Comparison of ENCODE assay signal across 8 mouse cellular contexts in the genomic region with DNA sequence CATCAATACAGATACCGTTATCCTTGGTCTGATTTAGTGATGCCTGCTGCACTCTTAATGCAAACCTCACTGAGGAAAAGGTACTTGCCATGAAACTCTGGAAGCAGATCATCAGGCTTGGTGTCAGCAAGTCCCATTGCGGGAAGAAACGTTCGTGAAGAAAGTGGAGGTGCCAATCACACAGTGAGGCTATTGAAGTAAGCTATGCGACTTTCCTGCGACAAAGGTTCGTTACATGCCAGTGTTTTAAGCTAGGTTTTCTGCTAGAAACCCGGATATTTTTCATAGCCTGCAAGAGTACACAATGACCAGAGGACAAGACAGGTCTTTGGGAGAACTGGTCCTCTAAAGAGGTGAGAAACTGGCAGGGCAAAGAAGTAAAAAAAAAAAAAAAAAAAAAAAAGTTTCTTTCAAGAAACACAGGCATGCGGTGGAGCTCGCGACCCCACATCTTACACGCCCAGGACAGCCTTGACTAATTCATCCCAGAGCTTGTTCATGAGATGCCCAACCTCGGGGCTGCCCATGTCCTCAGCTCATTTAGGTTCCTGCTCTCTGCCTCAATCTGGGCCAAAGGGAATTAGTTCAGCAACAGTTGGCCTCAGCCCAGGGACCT. TPM values are rescaled to one million over a fixed set of nuclear protein-coding genes. Genes with fewer than 3 reads are reported as not detected.
DNase-seq lines count a peak whose midpoint lies in the region; ATAC-seq and TF ChIP-seq lines count a peak whose summit lies in the region.

No protein-coding gene starts in this region.

- peak overlapping the region; percentile 87 for H3ac ChIP-seq in C2C12 (ENCODE audit: control insufficient read depth, insufficient read length, low read depth)

- H3K27ac ChIP-seq in embryonic fibroblast, embryonic 13.5 days (ENCODE audit: insufficient read depth, low read length) = peak overlapping the region; percentile 78
- H3K27ac ChIP-seq in limb, embryonic 10.5 days = peak overlapping the region; percentile 98
- H3K27ac ChIP-seq in neural tube, embryonic 13.5 days (replicated peaks) = peak overlapping the region; percentile 91

- H3K27me3 ChIP-seq in C2C12 (ENCODE audit: control insufficient read depth, insufficient read depth, insufficient read length) = no peaks in the 10 kb centered on the region
- H3K27me3 ChIP-seq in limb, embryonic 10.5 days (ENCODE audit: low read depth, poor library complexity, severe bottlenecking) = no peaks in the 10 kb centered on the region
- no peaks in the 10 kb centered on the region for H3K27me3 ChIP-seq in neural tube, embryonic 13.5 days

- H3K79me3 ChIP-seq in C2C12 (ENCODE audit: low read depth) = peaks cover 38% of the 10 kb centered on the region

- H3K4me2 ChIP-seq in neural tube, embryonic 13.5 days = peak overlapping the region; percentile 91

- H3K9me3 ChIP-seq in limb, embryonic 10.5 days (replicated peaks) = no peaks in the 10 kb centered on the region
- no peaks in the 10 kb centered on the region for H3K9me3 ChIP-seq in neural tube, embryonic 13.5 days

- TF ChIP-seq POLR2A in embryonic fibroblast, embryonic 13.5 days (IDR thresholded peaks at IDR 0.05; ENCODE audit: low read depth, low read length) = no peak; the same call in 1 of the 2 replicates

- H3K36me3 ChIP-seq in C2C12 (ENCODE audit: control insufficient read depth, insufficient read depth) = no peaks in the 10 kb centered on the region
- peaks cover 2% of the 10 kb centered on the region for H3K36me3 ChIP-seq in limb, embryonic 10.5 days
- peaks cover 6% of the 10 kb centered on the region for H3K36me3 ChIP-seq in neural tube, embryonic 13.5 days

- peaks cover 44% of the 10 kb centered on the region for H3K79me2 ChIP-seq in C2C12 (ENCODE audit: control insufficient read depth, insufficient read depth)

- DNase-seq in cerebellum, adult 11-12 months = no peak
- DNase-seq in limb, embryonic 10.5 days (ENCODE audit: low spot score) = peak; percentile 33
- DNase-seq in adrenal gland, postnatal 36 days = no peak
- DNase-seq in layer of hippocampus, adult 8-10 months (ENCODE audit: low spot score in 2 of 2) = no peak

- no peak for TF ChIP-seq CTCF in C2C12 (IDR thresholded peaks at IDR 0.05; ENCODE audit: control insufficient read depth, insufficient read depth, insufficient read length)
- TF ChIP-seq CTCF in embryonic fibroblast, embryonic 13.5 days (IDR thresholded peaks at IDR 0.05; ENCODE audit: borderline replicate concordance, insufficient read depth, low read length) = no peak

- ATAC-seq in cerebellum, adult (ENCODE audit: insufficient number of reproducible peaks, low FRiP score, low TSS enrichment) = peak; percentile 74; the same call in 1 of the 2 replicates
- ATAC-seq in neural tube, embryonic 13.5 days (ENCODE audit: low read depth) = peak; percentile 90

- peak overlapping the region; percentile 93 for H3K9ac ChIP-seq in neural tube, embryonic 13.5 days

- peak overlapping the region; percentile 71 for H3K4me3 ChIP-seq in C2C12 (ENCODE audit: insufficient read depth, poor library complexity, severe bottlenecking)
- peak overlapping the region; percentile 55 for H3K4me3 ChIP-seq in embryonic fibroblast, embryonic 13.5 days (ENCODE audit: insufficient read depth, low read length)
- H3K4me3 ChIP-seq in limb, embryonic 10.5 days = peak overlapping the region; percentile 94
- peak overlapping the region; percentile 93 for H3K4me3 ChIP-seq in neural tube, embryonic 13.5 days

- no peaks in the 10 kb centered on the region; the same call in 1 of the 2 replicates for H3K4me1 ChIP-seq in embryonic fibroblast, embryonic 13.5 days (ENCODE audit: control insufficient read depth, insufficient read depth, low read length)
- H3K4me1 ChIP-seq in limb, embryonic 10.5 days = peaks cover 15% of the 10 kb centered on the region
- H3K4me1 ChIP-seq in neural tube, embryonic 13.5 days (replicated peaks) = peaks cover 32% of the 10 kb centered on the region

- 7% methylated on average over 13 of the region's 13 CpGs for WGBS in limb, embryonic 10.5 days
- 5% methylated on average over 13 of the region's 13 CpGs for WGBS in neural tube, embryonic 13.5 days

TF ChIP-seq in C2C12, 6 proteins besides CTCF, POLR2A, EP300 and RAD21:
- TF ChIP-seq MAX (IDR thresholded peaks at IDR 0.05) = no peak
- TF ChIP-seq CEBPB (IDR thresholded peaks at IDR 0.05; ENCODE audit: low read depth) = no peak
- TF ChIP-seq FOSL1 (IDR thresholded peaks at IDR 0.05; ENCODE audit: insufficient read depth, low read length, poor library complexity, severe bottlenecking) = no peak
- TF ChIP-seq MYOD1 (IDR thresholded peaks at IDR 0.05; ENCODE audit: control insufficient read depth, insufficient read length, low read depth) = no peak
- no peak for TF ChIP-seq USF1 (IDR thresholded peaks at IDR 0.05; ENCODE audit: low read depth)
- TF ChIP-seq MYOG (IDR thresholded peaks at IDR 0.05; ENCODE audit: control insufficient read depth, extremely low read depth, insufficient read length) = no peak

RNA-seq across cellular contexts. Expression of a gene that starts 0.5 kb away (rescaled TPM):
- polyA plus RNA-seq in C2C12 (2012; fragmentation: generic; extraction: Trizol) = 350 TPM
- polyA plus RNA-seq in embryonic fibroblast, embryonic 13.5 days (2011; ENCODE audit: insufficient read length, low read depth, missing spikeins) = 498 and 600 TPM in 2 replicates
- 452 and 454 TPM in 2 replicates for polyA plus RNA-seq in limb, embryonic 10.5 days (2016; fragmentation: Nextera tagmentation; extraction: Ambion mirVana)
- 694 and 754 TPM in 2 replicates for polyA plus RNA-seq in neural tube, embryonic 13.5 days (2015; fragmentation: Nextera tagmentation; extraction: Ambion mirVana)
- total RNA-seq in adrenal gland, postnatal 36 days (2021) = 100 to 1,000 TPM; 289 to 360 TPM
- total RNA-seq in layer of hippocampus, adult 8-10 months (2022) = 100 to 1,000 TPM; 215 to 277 (median 238) TPM

RNA-seq across cellular contexts. Expression of a gene that starts 40.2 kb away (rescaled TPM):
- 63.1 TPM for polyA plus RNA-seq in C2C12 (2012; fragmentation: generic; extraction: Trizol)
- polyA plus RNA-seq in embryonic fibroblast, embryonic 13.5 days (2011; ENCODE audit: insufficient read length, low read depth, missing spikeins) = 134 and 137 TPM in 2 replicates
- 83.8 and 102 TPM in 2 replicates for polyA plus RNA-seq in limb, embryonic 10.5 days (2016; fragmentation: Nextera tagmentation; extraction: Ambion mirVana)
- 390 and 452 TPM in 2 replicates for polyA plus RNA-seq in neural tube, embryonic 13.5 days (2015; fragmentation: Nextera tagmentation; extraction: Ambion mirVana)
- 100 to 1,000 TPM; 469 to 912 TPM for total RNA-seq in adrenal gland, postnatal 36 days (2021)
- total RNA-seq in layer of hippocampus, adult 8-10 months (2022) = 100 to 1,000 TPM; 208 to 237 (median 223) TPM
